Mouse (Mus musculus) bone marrow macrophage, adult 2 months (primary cell): ENCODE measurements at regions not wholly inside any gene's neighbourhood (a gene's known extent, or its start where the extent isn't known, plus 50 kb on each side); places are given as distances from the start of the nearest gene placed in this dataset.

Experiments used
- CTCF ChIP-seq: IDR thresholded peaks from 2 replicates; pipeline ENCODE4 v1.5.1; 2012; ENCODE audit warnings: low read depth, mild to moderate bottlenecking, low read length, moderate library complexity
- POLR2A ChIP-seq: IDR thresholded peaks from 2 replicates; pipeline ENCODE4 v1.6.1; 2012; ENCODE audit warnings: mild to moderate bottlenecking, low read depth, low read length, borderline replicate concordance

- TF ChIP-seq CTCF = no peak
- TF ChIP-seq POLR2A = no peak
These were observed 691.7 kb downstream of the Ets1 start for GRCm38 (mm10) chr9:33327722-33328121.
